Mouse (Mus musculus): ENCODE data around the gene Ybx3.

- no peak for TF ChIP-seq EP300 (optimal IDR thresholded peaks at IDR 0.05)
- no peak; the same call in 1 of the 2 replicates for TF ChIP-seq CTCF (IDR thresholded peaks at IDR 0.05; ENCODE audit: low read depth)
These were observed at the start of gene Ybx3 for GRCm38 (mm10) chr6:131388040-131389021.

Data from stomach, postnatal 0 days (tissue).